Mouse (Mus musculus): ENCODE measurements around the gene Tnnc2. TPM values are rescaled to one million over a fixed set of nuclear protein-coding genes. Genes with fewer than 3 reads are reported as not detected.
A peak's percentile ranks its signal among the peaks of the same experiment; 100 is the strongest.

Tnnc2 gene
- polyA plus RNA-seq, 1 experiment from 2014 or later, result 0.97 TPM

- no peak overlapping the region for H3K9ac ChIP-seq
- H3K36me3 ChIP-seq, result peaks cover 20% of the 10 kb centered on the region
- no peaks in the 10 kb centered on the region for H3K4me1 ChIP-seq (replicated peaks)
- WGBS, result 89% methylated on average over 2 of the region's 2 CpGs
- H3K4me2 ChIP-seq, result no peak overlapping the region
- no peak for ATAC-seq (ENCODE audit: low FRiP score, low read depth)
- no peak overlapping the region for H3K4me3 ChIP-seq
- H3K27me3 ChIP-seq, result no peaks in the 10 kb centered on the region
- no peak overlapping the region for H3K27ac ChIP-seq (replicated peaks)
- H3K9me3 ChIP-seq, result no peaks in the 10 kb centered on the region
Observed at GRCm38 (mm10) chr2:164793772-164794171, 14.0 kb upstream of the Tnnc2 start.

DNA sequence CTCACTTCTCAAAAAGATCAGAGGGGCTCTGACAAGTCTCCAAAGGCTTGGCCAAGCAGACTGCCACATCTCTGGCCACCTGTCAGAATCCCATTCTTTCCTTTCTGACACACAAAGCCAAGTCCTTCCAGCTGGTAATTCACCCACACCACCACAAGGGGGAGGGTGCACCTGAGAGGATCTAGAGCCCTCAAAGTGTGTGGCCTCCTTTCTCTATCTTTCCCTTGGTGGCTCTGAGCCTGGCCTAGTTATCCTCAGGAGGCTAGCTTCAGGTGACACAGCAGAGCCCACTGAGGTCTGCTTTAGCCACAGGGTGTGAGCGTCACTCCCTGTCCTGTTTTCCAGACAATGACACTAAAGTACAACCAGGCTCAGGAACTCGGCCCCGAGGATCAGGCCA is 13.5 kb upstream of the Tnnc2 start:
- WGBS, result 90% methylated on average over 3 of the region's 3 CpGs
- H3K36me3 ChIP-seq, result peaks cover 20% of the 10 kb centered on the region
- no peak overlapping the region for H3K9ac ChIP-seq
- no peak overlapping the region for H3K4me3 ChIP-seq
- H3K27me3 ChIP-seq, result no peaks in the 10 kb centered on the region
- ATAC-seq (ENCODE audit: low FRiP score, low read depth), result no peak
- peaks cover 3% of the 10 kb centered on the region for H3K4me1 ChIP-seq (replicated peaks)
- H3K27ac ChIP-seq (replicated peaks), result no peak overlapping the region
- H3K4me2 ChIP-seq, result no peak overlapping the region
- H3K9me3 ChIP-seq, result no peaks in the 10 kb centered on the region

GRCm38 (mm10) chr2:164792400-164793190 is 12.8 kb upstream of the Tnnc2 start:
- no peak overlapping the region for H3K27ac ChIP-seq (replicated peaks)
- no peak overlapping the region for H3K4me2 ChIP-seq
- H3K9me3 ChIP-seq, result no peaks in the 10 kb centered on the region
- no peaks in the 10 kb centered on the region for H3K27me3 ChIP-seq
- peaks cover 6% of the 10 kb centered on the region for H3K4me1 ChIP-seq (replicated peaks)
- no peak overlapping the region for H3K4me3 ChIP-seq
- H3K9ac ChIP-seq, result no peak overlapping the region
- ATAC-seq (ENCODE audit: low FRiP score, low read depth), result no peak
- WGBS, result 95% methylated on average over 12 of the region's 12 CpGs
- peaks cover 16% of the 10 kb centered on the region for H3K36me3 ChIP-seq

DNA sequence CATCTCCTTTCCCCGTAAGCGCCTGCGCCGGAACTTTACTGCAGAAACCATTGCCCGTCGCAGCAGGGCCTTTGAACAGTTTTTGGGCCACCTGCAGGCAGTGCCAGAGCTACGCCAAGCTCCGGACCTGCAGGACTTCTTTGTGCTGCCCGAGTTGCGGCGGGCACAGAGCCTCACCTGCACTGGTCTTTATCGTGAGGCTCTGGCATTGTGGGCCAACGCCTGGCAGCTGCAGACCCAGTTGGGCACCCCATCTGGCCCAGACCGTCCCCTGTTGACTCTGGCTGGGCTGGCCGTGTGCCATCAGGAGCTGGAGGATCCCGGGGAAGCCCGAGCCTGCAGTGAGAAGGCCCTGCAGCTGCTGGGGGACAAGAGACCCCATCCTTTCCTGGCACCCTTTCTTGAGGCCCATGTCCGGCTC is 12.1 kb upstream of the Tnnc2 start:
- WGBS, result 87% methylated on average over 18 of the region's 18 CpGs
- H3K4me2 ChIP-seq, result no peak overlapping the region
- H3K9me3 ChIP-seq, result no peaks in the 10 kb centered on the region
- no peak overlapping the region for H3K27ac ChIP-seq (replicated peaks)
- H3K4me1 ChIP-seq (replicated peaks), result peaks cover 13% of the 10 kb centered on the region
- ATAC-seq (ENCODE audit: low FRiP score, low read depth), result no peak
- no peaks in the 10 kb centered on the region for H3K27me3 ChIP-seq
- no peak overlapping the region for H3K9ac ChIP-seq
- peaks cover 16% of the 10 kb centered on the region for H3K36me3 ChIP-seq
- H3K4me3 ChIP-seq, result no peak overlapping the region

DNA sequence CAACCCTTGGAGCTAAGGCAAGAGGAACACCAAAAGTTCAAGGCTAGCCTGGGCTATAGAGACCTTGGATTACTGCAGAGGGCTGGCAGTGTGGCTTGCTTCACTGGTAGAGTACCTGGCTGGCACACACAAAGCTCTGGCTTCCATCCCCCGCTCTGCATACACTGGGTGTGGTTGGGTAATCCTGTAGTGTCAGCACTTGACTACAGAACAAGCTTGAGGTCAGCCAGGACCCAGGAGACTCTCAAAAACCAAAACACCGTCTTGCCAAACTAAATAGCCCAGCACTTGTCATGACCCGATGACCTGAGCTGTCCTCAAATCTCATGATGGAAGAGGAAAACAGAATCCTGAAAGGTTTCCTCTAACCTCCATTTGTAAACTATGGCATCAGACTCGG is 10.7 kb upstream of the Tnnc2 start:
- 84% methylated on average over 4 of the region's 4 CpGs for WGBS
- H3K4me2 ChIP-seq, result no peak overlapping the region
- H3K9me3 ChIP-seq, result no peaks in the 10 kb centered on the region
- H3K9ac ChIP-seq, result no peak overlapping the region
- peaks cover 13% of the 10 kb centered on the region for H3K36me3 ChIP-seq
- no peaks in the 10 kb centered on the region for H3K27me3 ChIP-seq
- no peak for ATAC-seq (ENCODE audit: low FRiP score, low read depth)
- H3K27ac ChIP-seq (replicated peaks), result no peak overlapping the region
- H3K4me3 ChIP-seq, result no peak overlapping the region
- H3K4me1 ChIP-seq (replicated peaks), result peaks cover 18% of the 10 kb centered on the region

GRCm38 (mm10) chr2:164788411-164788810 is 8.6 kb upstream of the Tnnc2 start:
- WGBS, result 73% methylated on average over 4 of the region's 4 CpGs
- Histone ChIP-seq H3K4me2 (0 out of 2 replicates have a peak overlapping the region, but pooled peaks have one; percentile 1), H3K4me3 (no peak overlapping the region), H3K36me3 (peaks cover 8% of the 10 kb centered on the region), H3K27ac (replicated peaks) (no peak overlapping the region), H3K4me1 (replicated peaks) (peaks cover 25% of the 10 kb centered on the region), H3K27me3 (no peaks in the 10 kb centered on the region), H3K9ac (no peak overlapping the region), H3K9me3 (no peaks in the 10 kb centered on the region)
- ATAC-seq (ENCODE audit: low FRiP score, low read depth), result no peak

DNA sequence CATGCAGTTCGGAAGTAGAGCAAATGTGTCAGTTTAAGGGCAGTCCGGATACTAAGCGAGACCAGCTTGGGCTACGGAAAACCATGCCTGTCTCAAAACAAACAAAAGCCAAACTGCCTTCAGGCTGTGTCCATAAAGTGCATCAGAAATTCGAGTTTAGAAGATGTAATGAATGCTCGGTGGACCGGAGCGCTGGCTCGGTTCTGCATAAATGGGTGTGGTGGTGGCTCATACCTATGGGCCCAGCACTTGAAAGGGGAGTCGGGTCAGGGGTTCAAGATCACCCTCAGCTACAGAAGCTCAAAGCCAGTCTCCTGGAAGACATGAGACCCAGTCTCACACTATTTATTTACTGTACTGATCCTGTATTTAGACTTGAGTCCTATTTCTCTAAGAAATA is 8.0 kb upstream of the Tnnc2 start:
- WGBS, result 83% methylated on average over 10 of the region's 10 CpGs
- peaks cover 8% of the 10 kb centered on the region for H3K36me3 ChIP-seq
- H3K4me3 ChIP-seq, result no peak overlapping the region
- H3K4me1 ChIP-seq (replicated peaks), result peaks cover 25% of the 10 kb centered on the region
- peak overlapping the region; percentile 89; the same call in 1 of the 2 replicates for H3K4me2 ChIP-seq
- H3K9ac ChIP-seq, result no peak overlapping the region
- no peak for ATAC-seq (ENCODE audit: low FRiP score, low read depth)
- H3K27ac ChIP-seq (replicated peaks), result no peak overlapping the region
- H3K27me3 ChIP-seq, result no peaks in the 10 kb centered on the region
- H3K9me3 ChIP-seq, result no peaks in the 10 kb centered on the region

- peak overlapping the region; percentile 59 for H3K4me3 ChIP-seq
- H3K27ac ChIP-seq (replicated peaks), result no peak overlapping the region
- H3K27me3 ChIP-seq, result no peaks in the 10 kb centered on the region
- peaks cover 2% of the 10 kb centered on the region; the same call in 1 of the 2 replicates for H3K36me3 ChIP-seq
- H3K4me2 ChIP-seq, result peak overlapping the region; percentile 89
- no peaks in the 10 kb centered on the region for H3K9me3 ChIP-seq
- ATAC-seq (ENCODE audit: low FRiP score, low read depth), result no peak
- H3K4me1 ChIP-seq (replicated peaks), result peaks cover 25% of the 10 kb centered on the region
- H3K9ac ChIP-seq, result peak overlapping the region; percentile 55; the same call in 1 of the 2 replicates
- WGBS, result 81% methylated on average over 3 of the region's 3 CpGs
Observed at GRCm38 (mm10) chr2:164787032-164787431, 7.3 kb upstream of the Tnnc2 start.

GRCm38 (mm10) chr2:164786388-164786885 is 6.7 kb upstream of the Tnnc2 start:
- Histone ChIP-seq H3K9me3 (no peaks in the 10 kb centered on the region), H3K4me1 (replicated peaks) (peaks cover 25% of the 10 kb centered on the region), H3K36me3 (peaks cover 2% of the 10 kb centered on the region; the same call in 1 of the 2 replicates), H3K9ac (peak overlapping the region; percentile 55), H3K27ac (replicated peaks) (peak overlapping the region; percentile 78), H3K4me2 (peak overlapping the region; percentile 89), H3K27me3 (no peaks in the 10 kb centered on the region), H3K4me3 (peak overlapping the region; percentile 59)
- 10% methylated on average over 15 of the region's 15 CpGs for WGBS
- ATAC-seq (ENCODE audit: low FRiP score, low read depth), result peak; percentile 21; the same call in 1 of the 2 replicates

GRCm38 (mm10) chr2:164785481-164786387 is 6.0 kb upstream of the Tnnc2 start, which contains the start of gene Snx21:
Gene Snx21, plus strand, starts transcription at chr2:164785823.
- Histone ChIP-seq H3K27me3 (no peaks in the 10 kb centered on the region), H3K9me3 (no peaks in the 10 kb centered on the region), H3K9ac (peak within 1 kb of the TSS; percentile 55), H3K4me1 (replicated peaks) (peaks cover 25% of the 10 kb centered on the region), H3K27ac (replicated peaks) (peak within 1 kb of the TSS; percentile 78), H3K4me2 (peak within 1 kb of the TSS; percentile 89), H3K4me3 (peak within 1 kb of the TSS; percentile 59), H3K36me3 (peaks cover 2% of the 10 kb centered on the region; the same call in 1 of the 2 replicates)
- peak; percentile 89 for ATAC-seq (ENCODE audit: low FRiP score, low read depth)
- WGBS, result under 1% methylated on average over 64 of the region's 89 CpGs

DNA sequence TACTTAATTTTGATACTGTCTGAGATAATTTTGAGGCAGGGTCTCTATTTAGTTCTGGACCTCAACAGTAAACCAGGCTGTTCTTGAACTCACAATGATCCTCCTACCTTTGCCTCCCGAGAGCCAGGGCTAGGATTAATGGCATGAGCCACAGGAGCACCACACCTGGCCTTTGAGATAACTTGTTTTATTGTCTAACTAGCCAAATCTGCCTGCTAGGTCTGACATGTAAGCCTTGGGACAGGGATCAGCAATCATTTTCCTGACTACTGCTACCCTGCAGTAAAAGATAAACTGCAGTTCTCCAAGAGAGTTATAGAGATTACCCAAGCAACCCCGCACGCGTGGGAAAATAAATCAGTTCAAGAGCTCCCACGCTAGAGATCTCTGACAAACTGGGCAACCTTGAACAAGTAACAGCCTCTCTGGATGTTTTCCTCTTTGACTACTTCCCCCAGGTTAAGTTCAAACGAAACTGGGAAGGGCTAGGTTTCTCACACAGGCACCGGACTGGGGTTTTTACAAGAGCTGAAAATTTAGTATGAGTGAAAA is 5.2 kb upstream of the Tnnc2 start:
- Histone ChIP-seq H3K27ac (replicated peaks) (peak overlapping the region; percentile 78; the same call in 1 of the 2 replicates), H3K9me3 (no peaks in the 10 kb centered on the region), H3K4me3 (peak overlapping the region; percentile 59), H3K27me3 (no peaks in the 10 kb centered on the region), H3K9ac (peak overlapping the region; percentile 55), H3K4me2 (peak overlapping the region; percentile 89), H3K36me3 (no peaks in the 10 kb centered on the region; the same call in 1 of the 2 replicates), H3K4me1 (replicated peaks) (peaks cover 25% of the 10 kb centered on the region)
- no peak for ATAC-seq (ENCODE audit: low FRiP score, low read depth)
- 15% methylated on average over 7 of the region's 7 CpGs for WGBS
